Mouse (Mus musculus) bone marrow macrophage, adult 2 months (primary cell): ENCODE results near the gene Cdk14.

Source experiments
- CTCF ChIP-seq: IDR thresholded peaks from 2 replicates; pipeline ENCODE4 v1.5.1; 2012; ENCODE audit warnings: low read depth, mild to moderate bottlenecking, low read length, moderate library complexity
- POLR2A ChIP-seq: IDR thresholded peaks from 2 replicates; pipeline ENCODE4 v1.6.1; 2012; ENCODE audit warnings: mild to moderate bottlenecking, low read depth, low read length, borderline replicate concordance

GRCm38 (mm10) chr5:4805228-4805627 is 614.9 kb downstream of the Cdk14 start:
- no peak for TF ChIP-seq CTCF
- TF ChIP-seq POLR2A = no peak
